Mouse (Mus musculus): ENCODE measurements around the gene Slc35d1.

DNA sequence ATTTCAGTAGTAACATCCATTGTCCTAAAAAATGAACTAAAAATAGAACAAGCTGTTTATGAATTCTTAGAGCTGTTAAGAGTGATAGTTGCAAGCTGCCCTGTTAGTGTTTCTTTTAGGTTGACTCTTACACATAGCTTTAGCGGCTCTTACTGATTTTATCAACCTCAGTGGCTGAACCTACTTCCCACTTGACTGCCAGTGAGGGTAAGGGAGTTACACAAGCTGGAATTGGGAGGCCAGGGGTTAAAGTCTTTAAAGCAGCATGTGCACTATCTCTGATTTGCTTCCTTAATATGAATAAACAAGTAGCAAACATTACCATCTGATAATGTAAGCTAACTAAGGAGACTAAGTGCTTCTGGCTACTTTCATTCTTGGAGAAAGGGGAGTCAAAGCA is 78.0 kb downstream of the Slc35d1 start:
- TF ChIP-seq CTCF (IDR thresholded peaks at IDR 0.05; ENCODE audit: extremely low read depth, insufficient read depth, low read length) (no peak), POLR2A (IDR thresholded peaks at IDR 0.05; ENCODE audit: extremely low read depth, insufficient read depth, low read length) (no peak)
